Comparison of ENCODE assay signal across 7 mouse cellular contexts in the genomic region with DNA sequence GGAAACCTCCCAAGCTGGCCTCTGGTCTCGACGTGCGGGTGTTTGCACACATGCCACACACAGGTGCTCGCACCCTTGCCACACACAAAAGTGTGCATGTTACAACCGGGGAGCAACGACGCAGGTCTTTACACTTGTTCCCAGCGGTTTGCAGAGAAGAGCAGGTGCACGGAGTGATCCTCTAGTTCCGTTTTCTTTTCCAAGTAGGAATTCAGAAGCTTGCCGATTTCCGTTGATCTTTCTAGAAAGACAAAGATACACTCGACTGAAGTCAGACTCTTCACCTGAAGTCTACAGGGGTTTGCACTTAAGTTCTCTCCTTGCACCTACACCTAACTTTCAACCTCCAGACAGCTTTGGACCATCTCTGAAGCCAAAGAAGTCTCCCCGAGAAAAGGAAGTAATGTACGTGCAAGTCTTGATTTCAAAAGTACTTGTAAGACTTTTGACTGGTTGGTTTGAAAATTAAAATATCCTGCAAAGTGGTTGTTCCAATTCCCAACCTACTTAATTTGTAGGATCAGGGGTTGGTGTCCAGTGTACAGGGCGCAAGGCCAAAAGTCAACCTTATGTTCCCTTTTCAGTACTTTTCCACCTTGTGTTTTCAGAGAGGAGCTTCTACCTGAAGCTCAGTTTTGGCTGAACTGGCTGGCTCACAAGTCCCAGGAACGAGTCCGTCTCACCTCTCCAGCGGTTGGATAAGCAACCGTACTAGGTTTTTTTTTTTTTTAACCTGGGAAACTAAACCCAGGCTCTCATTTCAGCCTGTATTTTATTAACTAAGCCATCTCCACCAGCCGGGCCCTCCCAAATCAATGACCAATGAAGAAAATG. TPM values are rescaled to one million over a fixed set of nuclear protein-coding genes. Genes with fewer than 3 reads are reported as not detected.
DNase-seq lines count a peak whose midpoint lies in the region; ATAC-seq and TF ChIP-seq lines count a peak whose summit lies in the region.

No protein-coding gene starts in this region.

- peak; percentile 6 for DNase-seq in lung, embryonic 14.5 days
- no peak for DNase-seq in lung, postnatal 36 days
- no peak for DNase-seq in urinary bladder, postnatal 25 days (ENCODE audit: low spot score)
- DNase-seq in thymus, postnatal 0 days (ENCODE audit: low spot score), result no peak

- peak overlapping the region; percentile 78 for H3K4me2 ChIP-seq in lung, embryonic 14.5 days
- H3K4me2 ChIP-seq in embryonic facial prominence, embryonic 13.5 days, result peak overlapping the region; percentile 84
- H3K4me2 ChIP-seq in intestine, postnatal 0 days (replicated peaks; ENCODE audit: low read depth), result peak overlapping the region; percentile 93

- no peak for TF ChIP-seq POLR2A in olfactory bulb, adult 2 months (IDR thresholded peaks at IDR 0.05; ENCODE audit: insufficient read depth, low read depth, low read length)

- peak overlapping the region; percentile 74 for H3K9ac ChIP-seq in lung, embryonic 14.5 days
- peak overlapping the region; percentile 86 for H3K9ac ChIP-seq in embryonic facial prominence, embryonic 13.5 days
- H3K9ac ChIP-seq in intestine, postnatal 0 days (ENCODE audit: low read depth, low read length), result peak overlapping the region; percentile 56

- peaks cover 46% of the 10 kb centered on the region for H3K36me3 ChIP-seq in lung, embryonic 14.5 days (ENCODE audit: insufficient read depth)
- H3K36me3 ChIP-seq in embryonic facial prominence, embryonic 13.5 days, result peaks cover 39% of the 10 kb centered on the region
- peaks cover 15% of the 10 kb centered on the region for H3K36me3 ChIP-seq in intestine, postnatal 0 days (ENCODE audit: control insufficient read depth, insufficient read depth)

- peak overlapping the region; percentile 78 for H3K4me3 ChIP-seq in lung, embryonic 14.5 days (ENCODE audit: low read depth, low read length)
- peak overlapping the region; percentile 80 for H3K4me3 ChIP-seq in embryonic facial prominence, embryonic 13.5 days
- peak overlapping the region; percentile 66 for H3K4me3 ChIP-seq in intestine, postnatal 0 days (ENCODE audit: low read depth, low read length)
- peak overlapping the region; percentile 80 for H3K4me3 ChIP-seq in olfactory bulb, adult 2 months (ENCODE audit: insufficient read depth, low read depth, low read length)

- H3K27ac ChIP-seq in lung, embryonic 14.5 days (ENCODE audit: low read depth), result peak overlapping the region; percentile 87; the same call in 1 of the 2 replicates
- H3K27ac ChIP-seq in embryonic facial prominence, embryonic 13.5 days, result peak overlapping the region; percentile 88
- peak overlapping the region; percentile 51; the same call in 1 of the 2 replicates for H3K27ac ChIP-seq in intestine, postnatal 0 days (ENCODE audit: low read depth, low read length)
- H3K27ac ChIP-seq in olfactory bulb, adult 2 months (ENCODE audit: insufficient read depth, low read depth, low read length), result no peak overlapping the region

- ATAC-seq in lung, embryonic 14.5 days (ENCODE audit: insufficient read depth), result no peak
- ATAC-seq in embryonic facial prominence, embryonic 13.5 days (ENCODE audit: insufficient number of reproducible peaks, insufficient read depth, low FRiP score, low TSS enrichment, low read depth), result no peak
- no peak for ATAC-seq in intestine, postnatal 0 days

- H3K27me3 ChIP-seq in lung, embryonic 14.5 days (ENCODE audit: insufficient read depth, low read length), result no peaks in the 10 kb centered on the region
- H3K27me3 ChIP-seq in embryonic facial prominence, embryonic 13.5 days, result no peaks in the 10 kb centered on the region
- no peaks in the 10 kb centered on the region for H3K27me3 ChIP-seq in intestine, postnatal 0 days (replicated peaks; ENCODE audit: control insufficient read depth, insufficient read depth, low read length)

- TF ChIP-seq CTCF in lung, embryonic 14.5 days (IDR thresholded peaks at IDR 0.05; ENCODE audit: low read depth), result no peak
- TF ChIP-seq CTCF in intestine, postnatal 0 days (IDR thresholded peaks at IDR 0.05; ENCODE audit: low read depth), result no peak
- no peak for TF ChIP-seq CTCF in olfactory bulb, adult 2 months (IDR thresholded peaks at IDR 0.05; ENCODE audit: insufficient read depth, low read depth, low read length)

- H3K4me1 ChIP-seq in lung, embryonic 14.5 days (ENCODE audit: insufficient read depth), result 0 out of 2 replicates have a peak, but pooled peaks cover 12% of the 10 kb centered on the region
- H3K4me1 ChIP-seq in embryonic facial prominence, embryonic 13.5 days, result peaks cover 42% of the 10 kb centered on the region
- peaks cover 11% of the 10 kb centered on the region; the same call in 1 of the 2 replicates for H3K4me1 ChIP-seq in intestine, postnatal 0 days (replicated peaks; ENCODE audit: control insufficient read depth, insufficient read depth, low read length)
- H3K4me1 ChIP-seq in olfactory bulb, adult 2 months (ENCODE audit: control insufficient read depth, insufficient read depth, low read length), result peaks cover 11% of the 10 kb centered on the region

- 65% methylated on average over 21 of the region's 21 CpGs for WGBS in lung, embryonic 14.5 days
- 74% methylated on average over 21 of the region's 21 CpGs for WGBS in embryonic facial prominence, embryonic 13.5 days
- WGBS in intestine, postnatal 0 days, result 67% methylated on average over 21 of the region's 21 CpGs
- WGBS in olfactory bulb, adult 2 months, result 77% methylated on average over 21 of the region's 21 CpGs

- no peaks in the 10 kb centered on the region for H3K9me3 ChIP-seq in lung, embryonic 14.5 days (ENCODE audit: low read depth, low read length)
- no peaks in the 10 kb centered on the region for H3K9me3 ChIP-seq in embryonic facial prominence, embryonic 13.5 days
- no peaks in the 10 kb centered on the region for H3K9me3 ChIP-seq in intestine, postnatal 0 days (ENCODE audit: control insufficient read depth)

RNA-seq across cellular contexts. Expression of a gene that starts 0.8 kb away (rescaled TPM):
- polyA plus RNA-seq in lung, embryonic 14.5 days (2014; fragmentation: Nextera tagmentation; extraction: Ambion mirVana), result 286 and 295 TPM in 2 replicates
- polyA plus RNA-seq in embryonic facial prominence, embryonic 13.5 days (2015; fragmentation: Nextera tagmentation; extraction: Ambion mirVana), result 267 and 281 TPM in 2 replicates
- 85.8 and 87.1 TPM in 2 replicates for polyA plus RNA-seq in intestine, postnatal 0 days (2015; fragmentation: Nextera tagmentation; extraction: Ambion mirVana)
- not detected in 2 replicates for polyA plus RNA-seq in olfactory bulb, adult 2 months (2012; ENCODE audit: insufficient read depth, insufficient read length, low replicate concordance, missing spikeins)
- 313 and 314 TPM in 2 replicates for polyA plus RNA-seq in thymus, postnatal 0 days (2015; fragmentation: Nextera tagmentation; extraction: Ambion mirVana)

RNA-seq across cellular contexts. Expression of a gene that starts 2.9 kb away (rescaled TPM):
- polyA plus RNA-seq in lung, embryonic 14.5 days (2014; fragmentation: Nextera tagmentation; extraction: Ambion mirVana), result 22.7 and 24.8 TPM in 2 replicates
- 16.1 and 16.5 TPM in 2 replicates for polyA plus RNA-seq in embryonic facial prominence, embryonic 13.5 days (2015; fragmentation: Nextera tagmentation; extraction: Ambion mirVana)
- polyA plus RNA-seq in intestine, postnatal 0 days (2015; fragmentation: Nextera tagmentation; extraction: Ambion mirVana), result 6.0 and 7.2 TPM in 2 replicates
- polyA plus RNA-seq in olfactory bulb, adult 2 months (2012; ENCODE audit: insufficient read depth, insufficient read length, low replicate concordance, missing spikeins), result not detected in 2 replicates
- 14.2 and 15.0 TPM in 2 replicates for polyA plus RNA-seq in thymus, postnatal 0 days (2015; fragmentation: Nextera tagmentation; extraction: Ambion mirVana)

RNA-seq across cellular contexts. Expression of a gene that starts 23.8 kb away (rescaled TPM):
- polyA plus RNA-seq in lung, embryonic 14.5 days (2014; fragmentation: Nextera tagmentation; extraction: Ambion mirVana), result 11.0 and 11.1 TPM in 2 replicates
- polyA plus RNA-seq in embryonic facial prominence, embryonic 13.5 days (2015; fragmentation: Nextera tagmentation; extraction: Ambion mirVana), result 18.1 and 19.4 TPM in 2 replicates
- polyA plus RNA-seq in intestine, postnatal 0 days (2015; fragmentation: Nextera tagmentation; extraction: Ambion mirVana), result 9.3 and 9.5 TPM in 2 replicates
- polyA plus RNA-seq in olfactory bulb, adult 2 months (2012; ENCODE audit: insufficient read depth, insufficient read length, low replicate concordance, missing spikeins), result not detected in 2 replicates
- polyA plus RNA-seq in thymus, postnatal 0 days (2015; fragmentation: Nextera tagmentation; extraction: Ambion mirVana), result 7.6 and 8.4 TPM in 2 replicates

RNA-seq across cellular contexts. Expression of a gene that starts 46.2 kb away (rescaled TPM):
- polyA plus RNA-seq in lung, embryonic 14.5 days (2014; fragmentation: Nextera tagmentation; extraction: Ambion mirVana), result 48.4 and 52.7 TPM in 2 replicates
- 58.4 and 58.9 TPM in 2 replicates for polyA plus RNA-seq in embryonic facial prominence, embryonic 13.5 days (2015; fragmentation: Nextera tagmentation; extraction: Ambion mirVana)
- 56.6 and 59.0 TPM in 2 replicates for polyA plus RNA-seq in intestine, postnatal 0 days (2015; fragmentation: Nextera tagmentation; extraction: Ambion mirVana)
- polyA plus RNA-seq in olfactory bulb, adult 2 months (2012; ENCODE audit: insufficient read depth, insufficient read length, low replicate concordance, missing spikeins), result not detected in 2 replicates
- 30.6 and 31.6 TPM in 2 replicates for polyA plus RNA-seq in thymus, postnatal 0 days (2015; fragmentation: Nextera tagmentation; extraction: Ambion mirVana)

RNA-seq across cellular contexts. Expression of a gene that starts 49.6 kb away (rescaled TPM):
- polyA plus RNA-seq in lung, embryonic 14.5 days (2014; fragmentation: Nextera tagmentation; extraction: Ambion mirVana), result 92.2 and 94.0 TPM in 2 replicates
- polyA plus RNA-seq in embryonic facial prominence, embryonic 13.5 days (2015; fragmentation: Nextera tagmentation; extraction: Ambion mirVana), result 90.4 and 92.3 TPM in 2 replicates
- polyA plus RNA-seq in intestine, postnatal 0 days (2015; fragmentation: Nextera tagmentation; extraction: Ambion mirVana), result 66.7 and 66.9 TPM in 2 replicates
- not detected in 2 replicates for polyA plus RNA-seq in olfactory bulb, adult 2 months (2012; ENCODE audit: insufficient read depth, insufficient read length, low replicate concordance, missing spikeins)
- polyA plus RNA-seq in thymus, postnatal 0 days (2015; fragmentation: Nextera tagmentation; extraction: Ambion mirVana), result 72.8 and 76.0 TPM in 2 replicates
